Mouse (Mus musculus): ENCODE measurements around the gene Mucl3.

DNA sequence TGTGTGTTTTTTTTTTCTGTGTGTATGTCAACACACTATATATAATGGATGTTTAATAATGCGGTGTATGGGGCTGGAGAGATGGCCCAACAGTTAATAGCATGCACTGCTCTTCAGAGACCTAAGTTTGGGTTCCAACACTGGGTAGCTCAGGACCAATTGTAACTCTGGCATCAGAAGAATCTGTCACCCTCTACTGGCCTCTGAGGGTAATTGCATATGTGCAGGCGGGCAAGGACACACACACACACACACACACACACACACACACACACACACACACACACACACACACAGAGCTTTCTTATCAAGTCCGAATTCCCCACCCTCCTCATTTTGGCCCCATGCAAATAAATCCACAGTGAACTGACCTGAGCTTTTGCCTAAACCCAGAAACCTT is 8.3 kb downstream of the Mucl3 start:
- TF ChIP-seq CTCF (IDR thresholded peaks at IDR 0.05), result no peak
- no peak for TF ChIP-seq POLR2A (IDR thresholded peaks at IDR 0.05; ENCODE audit: insufficient read depth, low read depth, low read length)
- TF ChIP-seq EP300 (IDR thresholded peaks at IDR 0.05; ENCODE audit: insufficient read depth, low read depth, low read length), result no peak
